Mouse (Mus musculus): ENCODE measurements around the gene Nrros.

DNA sequence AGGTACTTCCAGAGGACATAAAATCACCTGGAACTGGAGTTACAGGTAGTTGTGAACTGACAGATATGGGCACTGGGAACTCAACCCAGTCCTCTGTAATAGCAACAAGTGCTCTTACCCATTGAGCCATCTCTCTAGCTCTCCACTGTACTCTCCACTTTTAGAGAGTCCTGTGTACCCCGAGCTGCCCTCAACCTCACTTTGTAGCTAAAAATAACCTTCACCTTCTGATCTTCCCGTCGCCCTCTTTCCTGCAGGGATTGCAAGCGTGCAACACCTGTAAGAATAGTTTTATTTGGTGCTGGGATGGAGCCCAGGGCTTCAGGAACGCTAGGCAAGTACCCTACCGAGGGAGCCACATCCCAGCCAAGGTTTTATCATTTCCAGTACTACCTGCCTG, 49.6 kb downstream of the Nrros start:
- no peak for TF ChIP-seq CTCF (IDR thresholded peaks at IDR 0.05; ENCODE audit: borderline replicate concordance, control insufficient read depth, extremely low read depth, insufficient read depth, low read length, poor library complexity)
- no peak for TF ChIP-seq POLR2A (IDR thresholded peaks at IDR 0.05; ENCODE audit: control insufficient read depth, extremely low read depth, insufficient read depth, low read length, poor library complexity)

All from thymus, adult 2 months (tissue).